Mouse (Mus musculus): ENCODE data around the gene Ago3. TPM values are rescaled to one million over a fixed set of nuclear protein-coding genes. Genes with fewer than 3 reads are reported as not detected.

The Ago3 gene
- polyA plus RNA-seq, 1 experiment from 2014 or later = 15.7 TPM

GRCm38 (mm10) chr4:126464892-126465235 is 35.5 kb upstream of the Ago3 start:
- Histone ChIP-seq H3K27me3 (ENCODE audit: control insufficient read depth, insufficient read depth, low read length) (no peaks in the 10 kb centered on the region), H3K9me3 (replicated peaks; ENCODE audit: control insufficient read depth, low read length) (no peaks in the 10 kb centered on the region), H3K27ac (ENCODE audit: low read depth, low read length) (no peak overlapping the region), H3K4me1 (ENCODE audit: control insufficient read depth, insufficient read depth, low read length) (peaks cover 26% of the 10 kb centered on the region), H3K4me2 (0 out of 2 replicates have a peak overlapping the region, but pooled peaks have one; percentile 46), H3K36me3 (ENCODE audit: control insufficient read depth, insufficient read depth, low read length) (no peaks in the 10 kb centered on the region), H3K9ac (ENCODE audit: low read depth, low read length) (no peak overlapping the region), H3K4me3 (ENCODE audit: low read depth, low read length) (no peak overlapping the region)
- ATAC-seq (replicated peaks; ENCODE audit: insufficient number of reproducible peaks, low FRiP score, low TSS enrichment) = no peak
- 29% methylated on average over 2 of the region's 2 CpGs for WGBS (ENCODE audit: insufficient replicate concordance)

GRCm38 (mm10) chr4:126464189-126464891 is 35.0 kb upstream of the Ago3 start:
- Histone ChIP-seq H3K27me3 (ENCODE audit: control insufficient read depth, insufficient read depth, low read length) (no peaks in the 10 kb centered on the region), H3K36me3 (ENCODE audit: control insufficient read depth, insufficient read depth, low read length) (no peaks in the 10 kb centered on the region), H3K27ac (ENCODE audit: low read depth, low read length) (no peak overlapping the region), H3K4me1 (ENCODE audit: control insufficient read depth, insufficient read depth, low read length) (peaks cover 26% of the 10 kb centered on the region), H3K4me3 (ENCODE audit: low read depth, low read length) (no peak overlapping the region), H3K4me2 (no peak overlapping the region), H3K9ac (ENCODE audit: low read depth, low read length) (no peak overlapping the region), H3K9me3 (replicated peaks; ENCODE audit: control insufficient read depth, low read length) (no peaks in the 10 kb centered on the region)
- ATAC-seq (replicated peaks; ENCODE audit: insufficient number of reproducible peaks, low FRiP score, low TSS enrichment) = no peak
- 35% methylated on average over 4 of the region's 4 CpGs for WGBS (ENCODE audit: insufficient replicate concordance)

GRCm38 (mm10) chr4:126455441-126455840 is 26.1 kb upstream of the Ago3 start:
- H3K4me1 ChIP-seq (ENCODE audit: control insufficient read depth, insufficient read depth, low read length) = no peaks in the 10 kb centered on the region
- ATAC-seq (replicated peaks; ENCODE audit: insufficient number of reproducible peaks, low FRiP score, low TSS enrichment) = no peak
- WGBS (ENCODE audit: insufficient replicate concordance) = 89% methylated on average over 7 of the region's 7 CpGs
- no peak overlapping the region for H3K9ac ChIP-seq (ENCODE audit: low read depth, low read length)
- no peaks in the 10 kb centered on the region for H3K9me3 ChIP-seq (replicated peaks; ENCODE audit: control insufficient read depth, low read length)
- H3K27ac ChIP-seq (ENCODE audit: low read depth, low read length) = no peak overlapping the region
- H3K4me2 ChIP-seq = no peak overlapping the region
- H3K4me3 ChIP-seq (ENCODE audit: low read depth, low read length) = no peak overlapping the region
- no peaks in the 10 kb centered on the region for H3K27me3 ChIP-seq (ENCODE audit: control insufficient read depth, insufficient read depth, low read length)
- H3K36me3 ChIP-seq (ENCODE audit: control insufficient read depth, insufficient read depth, low read length) = peaks cover 20% of the 10 kb centered on the region

- H3K27me3 ChIP-seq (ENCODE audit: control insufficient read depth, insufficient read depth, low read length) = no peaks in the 10 kb centered on the region
- H3K9ac ChIP-seq (ENCODE audit: low read depth, low read length) = no peak overlapping the region
- peaks cover 20% of the 10 kb centered on the region for H3K36me3 ChIP-seq (ENCODE audit: control insufficient read depth, insufficient read depth, low read length)
- no peak overlapping the region for H3K27ac ChIP-seq (ENCODE audit: low read depth, low read length)
- WGBS (ENCODE audit: insufficient replicate concordance) = 95% methylated on average over 5 of the region's 5 CpGs
- H3K9me3 ChIP-seq (replicated peaks; ENCODE audit: control insufficient read depth, low read length) = no peaks in the 10 kb centered on the region
- H3K4me1 ChIP-seq (ENCODE audit: control insufficient read depth, insufficient read depth, low read length) = no peaks in the 10 kb centered on the region
- no peak for ATAC-seq (replicated peaks; ENCODE audit: insufficient number of reproducible peaks, low FRiP score, low TSS enrichment)
- H3K4me3 ChIP-seq (ENCODE audit: low read depth, low read length) = no peak overlapping the region
- H3K4me2 ChIP-seq = no peak overlapping the region
These were observed 25.3 kb upstream of the Ago3 start for GRCm38 (mm10) chr4:126454547-126455254.

- Histone ChIP-seq H3K4me1 (ENCODE audit: control insufficient read depth, insufficient read depth, low read length) (no peaks in the 10 kb centered on the region), H3K9ac (ENCODE audit: low read depth, low read length) (no peak overlapping the region), H3K4me2 (no peak overlapping the region), H3K4me3 (ENCODE audit: low read depth, low read length) (no peak overlapping the region), H3K27me3 (ENCODE audit: control insufficient read depth, insufficient read depth, low read length) (no peaks in the 10 kb centered on the region), H3K27ac (ENCODE audit: low read depth, low read length) (no peak overlapping the region), H3K9me3 (replicated peaks; ENCODE audit: control insufficient read depth, low read length) (no peaks in the 10 kb centered on the region), H3K36me3 (ENCODE audit: control insufficient read depth, insufficient read depth, low read length) (peaks cover 16% of the 10 kb centered on the region)
- ATAC-seq (replicated peaks; ENCODE audit: insufficient number of reproducible peaks, low FRiP score, low TSS enrichment) = no peak
- 88% methylated on average over 1 of the region's 1 CpGs for WGBS (ENCODE audit: insufficient replicate concordance)
These were observed 20.9 kb upstream of the Ago3 start for GRCm38 (mm10) chr4:126450268-126450667.

- Histone ChIP-seq H3K9me3 (replicated peaks; ENCODE audit: control insufficient read depth, low read length) (no peaks in the 10 kb centered on the region), H3K9ac (ENCODE audit: low read depth, low read length) (no peak overlapping the region), H3K27me3 (ENCODE audit: control insufficient read depth, insufficient read depth, low read length) (no peaks in the 10 kb centered on the region), H3K4me3 (ENCODE audit: low read depth, low read length) (no peak overlapping the region), H3K4me2 (no peak overlapping the region), H3K27ac (ENCODE audit: low read depth, low read length) (no peak overlapping the region), H3K4me1 (ENCODE audit: control insufficient read depth, insufficient read depth, low read length) (no peaks in the 10 kb centered on the region), H3K36me3 (ENCODE audit: control insufficient read depth, insufficient read depth, low read length) (peaks cover 3% of the 10 kb centered on the region; the same call in 1 of the 2 replicates)
- WGBS (ENCODE audit: insufficient replicate concordance) = 79% methylated on average over 7 of the region's 7 CpGs
- ATAC-seq (replicated peaks; ENCODE audit: insufficient number of reproducible peaks, low FRiP score, low TSS enrichment) = no peak
These were observed 17.8 kb upstream of the Ago3 start for GRCm38 (mm10) chr4:126447126-126447525.

GRCm38 (mm10) chr4:126444528-126444927 is 15.2 kb upstream of the Ago3 start:
- no peaks in the 10 kb centered on the region for H3K9me3 ChIP-seq (replicated peaks; ENCODE audit: control insufficient read depth, low read length)
- no peak for ATAC-seq (replicated peaks; ENCODE audit: insufficient number of reproducible peaks, low FRiP score, low TSS enrichment)
- H3K9ac ChIP-seq (ENCODE audit: low read depth, low read length) = no peak overlapping the region
- no peak overlapping the region for H3K4me3 ChIP-seq (ENCODE audit: low read depth, low read length)
- peaks cover 8% of the 10 kb centered on the region for H3K36me3 ChIP-seq (ENCODE audit: control insufficient read depth, insufficient read depth, low read length)
- no peaks in the 10 kb centered on the region for H3K4me1 ChIP-seq (ENCODE audit: control insufficient read depth, insufficient read depth, low read length)
- H3K27me3 ChIP-seq (ENCODE audit: control insufficient read depth, insufficient read depth, low read length) = no peaks in the 10 kb centered on the region
- no peak overlapping the region for H3K27ac ChIP-seq (ENCODE audit: low read depth, low read length)
- no peak overlapping the region for H3K4me2 ChIP-seq
- 33% methylated on average over 3 of the region's 3 CpGs for WGBS (ENCODE audit: insufficient replicate concordance)

- Histone ChIP-seq H3K4me1 (ENCODE audit: control insufficient read depth, insufficient read depth, low read length) (no peaks in the 10 kb centered on the region), H3K4me2 (no peak overlapping the region), H3K27me3 (ENCODE audit: control insufficient read depth, insufficient read depth, low read length) (no peaks in the 10 kb centered on the region), H3K9ac (ENCODE audit: low read depth, low read length) (no peak overlapping the region), H3K27ac (ENCODE audit: low read depth, low read length) (no peak overlapping the region), H3K9me3 (replicated peaks; ENCODE audit: control insufficient read depth, low read length) (no peaks in the 10 kb centered on the region), H3K4me3 (ENCODE audit: low read depth, low read length) (no peak overlapping the region), H3K36me3 (ENCODE audit: control insufficient read depth, insufficient read depth, low read length) (peaks cover 14% of the 10 kb centered on the region; the same call in 1 of the 2 replicates)
- 76% methylated on average over 5 of the region's 5 CpGs for WGBS (ENCODE audit: insufficient replicate concordance)
- ATAC-seq (replicated peaks; ENCODE audit: insufficient number of reproducible peaks, low FRiP score, low TSS enrichment) = no peak
These were observed 8.9 kb upstream of the Ago3 start for GRCm38 (mm10) chr4:126438261-126438660.
